Mouse (Mus musculus): ENCODE results near the gene Mcub.

Mcub gene

DNA sequence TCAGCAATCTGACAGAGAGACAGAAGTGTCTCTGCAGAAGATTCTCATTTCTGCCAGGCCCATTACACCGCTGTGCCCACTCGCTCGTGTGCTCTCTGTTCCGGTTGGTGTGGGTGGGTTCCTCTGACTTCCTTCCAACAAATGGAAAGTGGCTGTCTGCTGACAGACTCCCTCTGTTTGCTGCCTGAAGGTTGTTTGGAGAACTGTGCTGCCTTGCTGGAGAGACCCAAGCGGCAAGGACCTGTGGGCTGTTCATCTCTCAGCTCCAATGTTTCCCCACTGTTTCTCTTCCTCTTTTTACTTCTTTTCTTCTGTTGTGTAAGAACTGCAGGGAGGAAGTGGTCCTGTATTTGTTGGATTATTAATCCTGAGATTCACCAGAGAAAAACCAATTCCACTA, 21.6 kb downstream of the Mcub start:
- DNase-seq (ENCODE audit: low read depth): no peak

DNA sequence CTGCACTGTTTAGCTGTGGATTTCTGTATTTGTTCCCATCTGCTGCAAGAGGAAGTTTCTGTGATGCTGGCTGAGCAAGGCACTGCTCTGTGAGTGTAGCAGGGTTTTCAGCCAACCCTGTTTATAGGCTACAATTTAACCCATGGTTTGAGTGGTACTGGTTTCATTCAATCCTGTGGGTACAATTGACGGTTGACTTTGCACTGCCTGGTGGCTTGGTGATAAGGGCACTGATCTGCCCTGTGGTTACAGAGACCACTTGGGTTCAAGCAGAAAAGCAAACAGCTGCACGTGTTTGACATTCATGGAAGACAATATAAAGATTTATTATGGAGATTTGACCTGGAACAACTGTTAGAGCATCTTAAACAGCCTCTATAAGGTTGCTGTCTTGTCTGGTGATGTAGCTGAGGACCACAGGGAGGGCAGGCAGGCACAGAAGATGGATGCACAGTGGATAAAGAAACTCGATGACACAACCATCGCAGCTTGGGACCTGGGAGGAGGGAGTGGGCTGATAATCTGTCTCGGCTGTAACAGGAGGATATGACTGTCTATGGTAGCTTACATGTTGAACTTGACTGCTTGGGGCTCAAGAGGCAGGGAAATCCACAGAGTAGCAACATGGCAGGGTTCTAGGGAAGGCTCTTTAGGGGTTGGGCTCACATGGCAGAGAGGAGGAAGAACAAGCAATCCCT, 23.6 kb downstream of the Mcub start:
- DNase-seq (ENCODE audit: low read depth): no peak

- no peak for DNase-seq (ENCODE audit: low read depth)
These were observed 26.2 kb downstream of the Mcub start for GRCm38 (mm10) chr3:129943813-129944212.

- DNase-seq (ENCODE audit: low read depth): peak; percentile 60
These were observed 28.7 kb downstream of the Mcub start for GRCm38 (mm10) chr3:129941291-129941690.

DNA sequence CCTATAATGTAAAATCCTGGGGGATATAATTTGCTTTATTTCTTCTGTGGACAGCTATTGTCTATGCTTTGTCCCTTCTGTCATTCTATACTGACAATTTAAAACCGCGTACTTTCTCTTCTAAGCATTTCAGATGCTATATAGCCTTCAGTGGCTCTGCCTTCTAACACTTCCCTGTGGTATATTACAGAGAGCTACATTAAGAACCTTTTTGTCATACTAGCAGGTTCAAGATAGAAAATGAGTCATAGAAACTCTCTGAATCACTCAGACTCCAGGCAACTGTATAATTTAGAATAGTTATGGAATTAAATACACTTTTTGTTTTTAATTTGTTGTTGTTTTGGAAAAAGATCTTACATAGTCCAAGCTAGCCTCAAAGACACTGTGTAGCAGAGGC, 29.2 kb downstream of the Mcub start:
- DNase-seq (ENCODE audit: low read depth): no peak

DNA sequence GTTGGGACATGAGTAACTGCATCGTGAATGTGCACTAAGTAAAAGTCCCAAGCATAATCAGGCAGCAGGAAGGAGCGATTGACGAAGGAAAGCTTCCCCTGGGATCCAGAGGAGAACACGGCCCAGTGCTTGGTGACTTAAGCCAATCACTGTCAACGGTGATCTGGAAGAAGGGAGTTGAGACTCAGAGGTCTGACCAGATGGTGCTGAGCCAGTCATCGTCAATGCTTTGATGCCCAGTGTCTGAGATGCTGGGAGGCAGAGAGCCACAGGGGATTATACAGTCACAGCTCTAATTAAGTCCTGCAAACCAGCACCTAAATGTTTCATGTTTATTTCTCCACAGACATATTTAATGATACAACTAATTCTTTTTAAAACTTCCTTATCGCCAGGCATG, 30.9 kb downstream of the Mcub start:
- DNase-seq (ENCODE audit: low read depth): no peak

DNA sequence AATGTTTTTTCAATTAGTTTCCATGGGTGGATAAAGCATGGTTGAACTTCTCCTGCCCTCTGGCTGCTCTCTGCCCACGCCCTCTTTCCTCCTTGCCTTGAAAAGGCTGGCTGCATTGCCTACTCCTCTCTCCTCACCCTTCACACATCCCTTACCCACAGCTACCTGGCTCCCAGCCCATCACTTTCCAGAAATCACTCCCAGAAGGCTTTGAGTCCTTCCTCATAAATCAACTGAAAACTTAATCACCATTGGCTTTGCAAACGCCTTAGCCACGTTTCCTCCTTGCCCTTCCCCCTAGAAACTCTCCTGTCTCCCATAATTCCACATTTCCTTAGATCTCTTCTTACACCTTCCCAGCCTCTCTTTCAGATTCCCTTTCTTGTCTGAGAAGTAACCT, 32.2 kb downstream of the Mcub start:
- DNase-seq (ENCODE audit: low read depth): peak; percentile 68

DNA sequence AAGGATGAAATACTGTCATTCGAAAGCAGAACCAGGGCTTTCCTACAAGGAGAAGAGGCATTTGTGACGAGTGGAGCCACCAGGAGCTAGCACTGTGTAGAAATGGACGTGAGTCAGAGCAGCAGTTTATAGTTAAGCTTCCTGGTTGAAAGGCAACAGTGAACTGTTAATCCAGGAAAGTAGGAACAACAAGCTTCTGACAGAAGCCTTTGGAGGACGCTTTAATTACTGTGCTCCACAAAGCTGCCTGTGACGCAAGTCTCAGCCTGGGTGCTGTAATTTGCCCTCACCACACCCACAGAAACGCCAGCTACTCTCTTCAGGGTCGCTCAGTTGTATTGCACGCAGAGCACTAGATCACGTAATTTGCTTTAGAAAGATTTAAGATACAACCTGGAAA, 33.4 kb downstream of the Mcub start:
- DNase-seq (ENCODE audit: low read depth): no peak

DNA sequence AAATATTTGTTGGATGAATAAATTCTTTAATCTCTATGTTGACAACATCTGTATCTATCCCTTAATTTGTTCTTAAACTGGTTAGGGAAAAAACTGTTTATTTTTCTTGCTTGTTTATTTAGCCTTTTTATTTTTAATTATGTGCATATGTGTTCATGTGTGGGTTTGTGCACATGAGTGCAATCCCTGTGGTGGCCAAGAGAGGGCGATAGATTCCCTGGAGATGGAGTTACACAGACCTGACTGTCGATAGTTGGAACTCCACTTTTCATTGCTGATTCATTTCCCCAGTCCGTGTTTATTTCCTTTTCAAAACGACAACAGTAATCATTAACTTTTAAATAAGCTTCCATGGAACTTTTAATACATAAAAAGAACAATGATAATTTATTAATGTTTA, 37.6 kb downstream of the Mcub start:
- no peak for DNase-seq (ENCODE audit: low read depth)

DNA sequence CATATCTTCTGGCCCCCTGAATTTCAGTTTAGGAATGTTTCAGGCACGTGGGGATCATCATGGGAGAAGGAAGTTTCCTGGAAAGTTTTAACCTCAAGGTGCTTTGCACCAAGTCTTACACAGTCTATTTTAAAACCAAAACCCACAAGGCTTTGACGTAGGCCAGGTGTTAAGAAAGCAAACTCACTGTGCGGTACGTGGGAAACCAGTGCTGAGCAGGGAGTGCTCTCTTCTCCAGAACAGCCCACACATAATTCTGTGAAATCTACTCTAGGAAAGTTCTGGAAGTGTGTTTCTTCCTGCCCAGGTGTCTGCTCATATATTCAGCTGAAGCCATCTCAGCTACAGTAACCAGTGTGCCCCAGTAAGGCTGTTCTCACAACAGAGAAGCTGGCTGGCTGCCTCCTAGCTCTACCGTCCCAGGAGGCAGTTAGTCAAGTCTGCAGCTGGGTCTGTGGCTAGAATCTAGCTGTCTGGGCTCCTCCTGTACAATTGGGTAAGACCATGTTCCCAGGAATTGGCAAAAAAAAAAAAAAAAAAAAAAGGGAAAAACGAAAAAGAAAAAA, 39.7 kb downstream of the Mcub start:
- peak; percentile 77 for DNase-seq (ENCODE audit: low read depth)

GRCm38 (mm10) chr3:129925861-129926260, 44.1 kb downstream of the Mcub start:
- no peak for DNase-seq (ENCODE audit: low read depth)

- no peak for DNase-seq (ENCODE audit: low read depth)
These were observed 46.4 kb downstream of the Mcub start for GRCm38 (mm10) chr3:129923581-129923980.

DNA sequence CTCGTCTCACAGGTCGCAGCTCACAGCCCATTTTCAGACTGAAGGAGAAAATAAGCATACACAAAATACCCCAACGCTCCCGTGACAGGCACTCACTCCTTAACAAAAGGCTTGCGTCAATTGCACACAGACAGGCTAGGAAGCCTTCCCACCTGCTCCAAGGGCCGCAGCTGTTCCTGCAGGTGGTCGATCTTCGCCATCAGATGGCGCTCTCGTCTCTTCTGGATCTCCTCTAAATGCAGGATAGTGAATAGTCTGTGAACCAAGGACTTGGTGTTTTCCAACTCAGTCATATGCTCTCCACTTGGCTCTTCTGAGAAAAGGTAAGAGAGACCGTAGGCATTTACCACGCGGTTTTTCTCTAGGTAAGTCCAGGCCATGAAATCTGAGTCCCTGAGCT, 51.6 kb downstream of the Mcub start:
- DNase-seq (ENCODE audit: low read depth): peak; percentile 42

GRCm38 (mm10) chr3:129917424-129917823, 52.6 kb downstream of the Mcub start:
- no peak for DNase-seq (ENCODE audit: low read depth)

DNA sequence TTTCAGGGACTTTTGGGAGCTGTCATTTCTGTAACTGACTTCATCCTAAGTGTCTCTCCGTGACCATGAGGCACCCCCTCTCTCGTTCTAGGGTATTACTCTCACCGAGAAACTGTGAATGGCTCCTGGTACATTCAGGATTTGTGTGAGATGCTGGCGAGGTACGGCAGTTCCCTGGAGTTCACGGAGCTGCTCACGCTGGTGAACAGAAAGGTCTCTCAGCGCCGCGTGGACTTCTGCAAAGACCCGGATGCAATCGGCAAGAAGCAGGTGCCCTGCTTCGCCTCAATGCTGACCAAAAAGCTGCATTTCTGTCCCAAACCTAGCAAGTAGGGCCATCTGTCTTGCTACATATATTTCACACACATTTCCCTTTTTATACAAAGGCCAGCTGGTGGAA, 56.8 kb downstream of the Mcub start:
- DNase-seq (ENCODE audit: low read depth): no peak

DNA sequence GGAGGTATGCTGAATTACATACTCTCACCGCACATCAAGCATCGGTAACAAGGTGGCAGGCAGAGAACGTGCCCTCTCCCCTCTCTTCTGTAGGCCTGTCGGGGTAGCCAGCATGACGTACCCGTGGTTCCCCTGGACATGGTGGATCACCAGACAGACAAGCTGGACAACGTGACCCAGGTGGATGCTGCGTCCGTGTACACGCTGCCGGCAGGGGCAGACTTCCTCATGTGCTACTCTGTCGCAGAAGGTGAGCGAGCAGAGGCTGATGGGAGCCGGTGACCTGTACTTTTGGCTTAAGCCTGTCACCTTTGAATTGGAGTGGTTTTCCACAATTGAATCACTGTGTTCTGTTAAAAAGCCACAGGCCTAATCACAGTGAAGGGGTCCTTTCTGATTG, 58.0 kb downstream of the Mcub start:
- DNase-seq (ENCODE audit: low read depth): no peak

GRCm38 (mm10) chr3:129904381-129905132, 65.4 kb downstream of the Mcub start:
- DNase-seq (ENCODE audit: low read depth): no peak

DNA sequence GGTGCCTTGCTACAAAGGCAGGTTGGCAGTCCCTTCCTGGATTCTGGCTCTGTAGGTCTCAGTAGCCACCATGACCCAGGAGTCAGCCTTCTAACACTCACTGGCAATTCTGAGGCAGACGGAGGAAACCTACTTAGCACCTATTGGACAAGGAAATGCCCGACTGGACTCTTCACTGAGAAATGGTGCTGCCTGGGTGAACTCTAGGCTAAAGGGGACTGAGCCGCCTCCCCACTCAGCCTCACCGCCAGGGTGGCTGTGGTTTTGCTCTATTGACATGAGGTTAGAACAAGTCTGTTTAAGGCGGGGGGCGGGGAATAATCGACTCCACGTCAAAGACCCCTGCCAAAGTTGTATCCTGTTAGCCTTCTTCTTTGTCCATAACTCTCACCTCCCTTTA, 66.1 kb downstream of the Mcub start:
- DNase-seq (ENCODE audit: low read depth): no peak

DNA sequence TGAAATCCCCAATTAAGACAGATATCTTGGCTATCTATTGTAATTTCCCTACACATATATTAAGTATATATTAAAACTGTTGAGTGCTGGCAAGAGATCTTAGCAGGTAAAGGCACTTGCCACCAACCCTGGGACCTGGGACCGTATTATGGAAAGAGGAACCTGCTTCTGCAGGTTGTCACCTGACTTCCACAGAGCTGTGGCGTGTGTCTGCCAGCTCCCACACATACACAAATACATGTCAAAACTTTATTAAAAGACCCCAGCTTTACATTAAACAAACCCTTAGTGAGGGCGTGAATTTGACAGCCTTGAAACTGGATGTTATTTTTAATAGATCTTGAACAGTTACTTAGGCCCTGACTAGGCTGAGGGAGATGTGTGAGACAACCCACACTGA, 66.6 kb downstream of the Mcub start:
- no peak for DNase-seq (ENCODE audit: low read depth)

DNA sequence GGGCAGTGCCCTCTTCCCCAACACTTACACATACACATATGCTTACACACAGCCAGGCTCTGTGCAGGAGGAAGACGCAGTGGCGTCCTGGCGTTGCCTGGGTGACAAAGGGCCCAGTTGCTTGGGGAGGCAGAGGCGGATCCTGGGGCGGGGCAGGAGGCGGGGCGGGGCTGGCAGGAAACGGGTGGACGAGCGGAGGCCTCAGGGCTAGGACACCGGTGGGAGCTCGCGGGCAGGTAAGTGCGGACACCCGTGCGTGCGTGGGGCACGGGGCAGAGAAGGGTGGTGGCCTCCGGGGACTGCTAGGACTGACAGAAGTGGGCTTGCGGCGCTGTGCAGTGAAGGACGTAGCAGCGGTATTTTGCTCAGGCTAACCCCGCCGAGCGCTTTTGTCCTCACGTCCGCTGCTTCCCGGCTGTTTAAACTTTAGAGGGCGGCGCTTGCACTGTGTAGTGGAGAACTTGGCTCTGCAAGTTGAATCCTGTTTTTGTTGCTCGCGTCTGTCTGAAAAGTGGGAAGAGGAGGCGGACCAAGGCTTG, 68.7 kb downstream of the Mcub start, which contains the start of gene Casp6:
Gene Casp6 (plus strand): TSS at position 155 of the 539 bp plus-strand sequence.
- peak; percentile 40 for DNase-seq (ENCODE audit: low read depth)

DNA sequence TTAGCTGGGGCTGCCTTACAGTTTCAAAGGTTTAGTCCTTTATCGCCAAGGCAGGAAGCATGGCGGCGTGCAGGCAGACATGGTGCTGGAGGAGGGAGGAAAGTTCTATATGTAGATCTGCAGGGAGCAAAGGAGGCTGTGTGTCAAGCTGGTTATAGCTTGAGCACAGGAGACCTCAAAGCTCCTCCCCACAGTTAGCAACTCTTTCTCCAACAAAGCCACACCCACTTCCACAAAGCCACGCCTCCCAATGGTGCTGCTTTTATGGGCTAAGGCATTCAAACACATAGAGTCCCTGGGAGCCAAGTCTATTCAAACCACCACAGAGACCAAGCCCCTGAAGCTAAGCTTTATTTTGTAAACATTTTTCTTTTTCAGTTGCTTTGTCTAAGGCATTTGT, 71.1 kb downstream of the Mcub start:
- DNase-seq (ENCODE audit: low read depth): no peak

DNA sequence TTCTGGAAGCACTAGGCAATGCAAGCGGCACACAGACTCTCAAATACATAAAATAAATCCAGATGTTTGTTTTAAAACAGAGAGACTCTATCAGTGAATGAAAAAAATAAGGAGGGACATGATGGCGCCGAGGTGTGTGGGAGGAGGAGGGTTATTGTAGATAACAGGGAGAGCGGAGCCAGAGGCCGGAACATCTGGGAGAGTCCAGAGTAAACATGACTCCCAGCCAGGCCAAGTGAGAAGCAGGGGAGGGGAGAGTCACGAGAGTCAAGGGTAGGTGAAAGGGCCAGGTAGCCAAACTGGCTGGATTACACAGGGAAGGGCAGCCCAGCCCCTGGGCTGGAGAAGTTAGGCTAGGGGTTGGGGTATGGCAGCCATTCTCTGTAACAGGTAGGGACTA, 73.4 kb downstream of the Mcub start:
- no peak for DNase-seq (ENCODE audit: low read depth)

GRCm38 (mm10) chr3:129893143-129893542, 76.9 kb downstream of the Mcub start:
- DNase-seq (ENCODE audit: low read depth): no peak
